Mouse (Mus musculus): ENCODE measurements at regions not wholly inside any gene's neighbourhood (a gene's known extent, or its start where the extent isn't known, plus 50 kb on each side); places are given as distances from the start of the nearest gene placed in this dataset.

DNA sequence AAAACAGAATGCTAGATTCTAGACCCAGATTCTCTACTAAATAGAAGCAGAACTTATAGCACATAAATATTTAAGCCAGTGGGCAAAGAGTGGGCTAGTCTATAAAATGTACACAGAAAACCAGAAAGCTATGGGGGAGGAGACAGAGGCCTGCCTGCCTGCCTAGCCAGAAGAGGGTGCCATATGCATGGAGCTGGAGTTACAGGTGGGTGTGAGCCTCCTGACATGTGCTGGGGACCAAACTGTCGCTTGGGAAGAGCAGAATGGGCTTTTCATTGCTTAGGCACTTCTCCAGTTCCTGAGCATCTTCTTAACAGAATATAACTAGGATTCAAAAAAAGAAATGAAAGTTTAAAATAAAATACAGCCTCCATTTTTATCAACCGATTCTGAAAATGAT is 200.8 kb downstream of the Rap2a start:
- TF ChIP-seq CTCF (conservative IDR thresholded peaks at IDR 0.05; ENCODE audit: insufficient read depth, insufficient read length, low read depth, low read length) (peak; percentile 20; the same call in 1 of the 2 replicates), POLR2A (IDR thresholded peaks at IDR 0.05; ENCODE audit: low read depth, low read length) (no peak)

Measured in kidney, adult 2 months (tissue).